Mouse (Mus musculus): Measurements from ENCODE around the gene Gfod1. TPM values are rescaled to one million over a fixed set of nuclear protein-coding genes. Genes with fewer than 3 reads are reported as not detected.
A peak's percentile ranks its signal among the peaks of the same experiment; 100 is the strongest.

Gene Gfod1
- total and polyA plus RNA-seq, 2 experiments from 2014 or later, result 2.4 to 22.4 TPM

- 49% methylated on average over 13 of the region's 13 CpGs for whole genome bisulfite sequencing
- no peak for TF ChIP-seq CTCF (IDR thresholded peaks at IDR 0.05)
- Histone ChIP-seq H3K9me3 (ENCODE audit: low read length) (no peaks in the 10 kb centered on the region), H3K4me3 (ENCODE audit: low read depth, low read length) (no peak overlapping the region), H3K36me3 (ENCODE audit: insufficient read depth, low read length) (no peaks in the 10 kb centered on the region), H3K9ac (replicated peaks; ENCODE audit: low read length, poor library complexity, severe bottlenecking) (no peak overlapping the region), H3K27ac (ENCODE audit: low read depth, low read length) (peak overlapping the region; percentile 43; the same call in 1 of the 2 replicates), H3K4me2 (ENCODE audit: low read depth, low read length, poor library complexity, severe bottlenecking) (no peak overlapping the region), H3K27me3 (ENCODE audit: insufficient read depth, low read length) (no peaks in the 10 kb centered on the region), H3K4me1 (ENCODE audit: insufficient read depth, low read length) (peaks cover 9% of the 10 kb centered on the region; the same call in 1 of the 2 replicates)
- no peak for ATAC-seq (ENCODE audit: low FRiP score)
- DNase-seq (ENCODE audit: low spot score), result peak; percentile 53
These were observed 71.8 kb downstream of the Gfod1 start for GRCm38 (mm10) chr13:43231965-43232860.

GRCm38 (mm10) chr13:43230842-43231241 lies 73.1 kb downstream of the Gfod1 start:
- H3K4me2 ChIP-seq (ENCODE audit: low read depth, low read length, poor library complexity, severe bottlenecking), result no peak overlapping the region
- no peaks in the 10 kb centered on the region for H3K27me3 ChIP-seq (ENCODE audit: insufficient read depth, low read length)
- 72% methylated on average over 4 of the region's 4 CpGs for WGBS
- H3K9ac ChIP-seq (replicated peaks; ENCODE audit: low read length, poor library complexity, severe bottlenecking), result no peak overlapping the region
- DNase-seq (ENCODE audit: low spot score), result no peak
- H3K4me1 ChIP-seq (ENCODE audit: insufficient read depth, low read length), result peaks cover 8% of the 10 kb centered on the region; the same call in 1 of the 2 replicates
- H3K36me3 ChIP-seq (ENCODE audit: insufficient read depth, low read length), result no peaks in the 10 kb centered on the region
- no peaks in the 10 kb centered on the region for H3K9me3 ChIP-seq (ENCODE audit: low read length)
- no peak for ATAC-seq (ENCODE audit: low FRiP score)
- H3K27ac ChIP-seq (ENCODE audit: low read depth, low read length), result no peak overlapping the region
- H3K4me3 ChIP-seq (ENCODE audit: low read depth, low read length), result no peak overlapping the region
- TF ChIP-seq CTCF (IDR thresholded peaks at IDR 0.05), result no peak

- Histone ChIP-seq H3K9me3 (ENCODE audit: low read length) (no peaks in the 10 kb centered on the region), H3K9ac (replicated peaks; ENCODE audit: low read length, poor library complexity, severe bottlenecking) (no peak overlapping the region), H3K27me3 (ENCODE audit: insufficient read depth, low read length) (no peaks in the 10 kb centered on the region), H3K4me3 (ENCODE audit: low read depth, low read length) (no peak overlapping the region), H3K4me1 (ENCODE audit: insufficient read depth, low read length) (peaks cover 3% of the 10 kb centered on the region; the same call in 1 of the 2 replicates), H3K36me3 (ENCODE audit: insufficient read depth, low read length) (no peaks in the 10 kb centered on the region), H3K4me2 (ENCODE audit: low read depth, low read length, poor library complexity, severe bottlenecking) (no peak overlapping the region), H3K27ac (ENCODE audit: low read depth, low read length) (no peak overlapping the region)
- 67% methylated on average over 6 of the region's 6 CpGs for WGBS
- ATAC-seq (ENCODE audit: low FRiP score), result no peak
- no peak for DNase-seq (ENCODE audit: low spot score)
- no peak for TF ChIP-seq CTCF (IDR thresholded peaks at IDR 0.05)
These were observed 73.7 kb downstream of the Gfod1 start for GRCm38 (mm10) chr13:43230238-43230637.

- no peak overlapping the region for H3K9ac ChIP-seq (replicated peaks; ENCODE audit: low read length, poor library complexity, severe bottlenecking)
- DNase-seq (ENCODE audit: low spot score) (no peak), ATAC-seq (ENCODE audit: low FRiP score) (no peak)
- H3K36me3 ChIP-seq (ENCODE audit: insufficient read depth, low read length), result no peaks in the 10 kb centered on the region
- no peaks in the 10 kb centered on the region for H3K27me3 ChIP-seq (ENCODE audit: insufficient read depth, low read length)
- no peaks in the 10 kb centered on the region for H3K9me3 ChIP-seq (ENCODE audit: low read length)
- no peak for TF ChIP-seq CTCF (IDR thresholded peaks at IDR 0.05)
- H3K27ac ChIP-seq (ENCODE audit: low read depth, low read length), result no peak overlapping the region
- no peak overlapping the region for H3K4me3 ChIP-seq (ENCODE audit: low read depth, low read length)
- H3K4me2 ChIP-seq (ENCODE audit: low read depth, low read length, poor library complexity, severe bottlenecking), result no peak overlapping the region
- no peaks in the 10 kb centered on the region for H3K4me1 ChIP-seq (ENCODE audit: insufficient read depth, low read length)
- 85% methylated on average over 3 of the region's 3 CpGs for WGBS
These were observed 74.2 kb downstream of the Gfod1 start for GRCm38 (mm10) chr13:43229767-43230166.

- no peak for ATAC-seq (ENCODE audit: low FRiP score)
- Histone ChIP-seq H3K9me3 (ENCODE audit: low read length) (no peaks in the 10 kb centered on the region), H3K36me3 (ENCODE audit: insufficient read depth, low read length) (no peaks in the 10 kb centered on the region), H3K27me3 (ENCODE audit: insufficient read depth, low read length) (no peaks in the 10 kb centered on the region), H3K4me2 (ENCODE audit: low read depth, low read length, poor library complexity, severe bottlenecking) (no peak overlapping the region), H3K27ac (ENCODE audit: low read depth, low read length) (no peak overlapping the region), H3K4me1 (ENCODE audit: insufficient read depth, low read length) (no peaks in the 10 kb centered on the region), H3K4me3 (ENCODE audit: low read depth, low read length) (no peak overlapping the region), H3K9ac (replicated peaks; ENCODE audit: low read length, poor library complexity, severe bottlenecking) (no peak overlapping the region)
- DNase-seq (ENCODE audit: low spot score), result no peak
- TF ChIP-seq CTCF (IDR thresholded peaks at IDR 0.05), result no peak
- 88% methylated on average over 6 of the region's 6 CpGs for WGBS
These were observed 75.8 kb downstream of the Gfod1 start for GRCm38 (mm10) chr13:43228141-43228540.

- WGBS, result 65% methylated on average over 10 of the region's 10 CpGs
- no peak for ATAC-seq (ENCODE audit: low FRiP score)
These were observed 77.9 kb downstream of the Gfod1 start for GRCm38 (mm10) chr13:43226041-43226440.

More at GRCm38 (mm10) chr13:43226041-43226440, 77.9 kb downstream of the Gfod1 start:
- TF ChIP-seq CTCF (IDR thresholded peaks at IDR 0.05), result no peak
- Histone ChIP-seq H3K9ac (replicated peaks; ENCODE audit: low read length, poor library complexity, severe bottlenecking) (no peak overlapping the region), H3K4me2 (ENCODE audit: low read depth, low read length, poor library complexity, severe bottlenecking) (no peak overlapping the region), H3K27me3 (ENCODE audit: insufficient read depth, low read length) (no peaks in the 10 kb centered on the region), H3K9me3 (ENCODE audit: low read length) (no peaks in the 10 kb centered on the region), H3K27ac (ENCODE audit: low read depth, low read length) (no peak overlapping the region), H3K4me3 (ENCODE audit: low read depth, low read length) (no peak overlapping the region), H3K4me1 (ENCODE audit: insufficient read depth, low read length) (no peaks in the 10 kb centered on the region), H3K36me3 (ENCODE audit: insufficient read depth, low read length) (no peaks in the 10 kb centered on the region)
- DNase-seq (ENCODE audit: low spot score), result no peak
